15 mouse cellular contexts compared by ENCODE assay signal in the genomic region with DNA sequence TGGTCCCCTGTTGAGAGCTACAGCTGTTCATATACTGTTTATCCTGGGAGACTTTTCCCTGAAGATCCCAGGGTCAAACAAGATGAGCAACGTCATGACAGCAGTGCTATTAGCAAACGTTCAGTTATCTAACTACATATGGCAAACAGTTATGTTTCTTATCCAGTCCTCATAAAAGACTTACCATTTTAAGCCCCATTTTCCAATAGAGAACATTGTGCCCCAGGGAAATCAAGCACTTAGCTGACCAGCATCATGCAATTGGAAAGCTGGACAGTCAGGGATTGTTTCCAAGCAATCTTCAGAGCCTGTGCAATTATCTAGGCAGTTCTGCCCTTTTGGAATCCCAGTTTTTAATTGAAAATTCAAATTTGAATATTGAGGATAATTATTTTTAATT.
"Had no signal": no experiment of that assay in that cellular context is flagged by ENCODE, and none has a peak within 500 bp of the region (broad histone marks: within the 10 kb centered on the region; RNA-seq: fewer than 3 reads in every experiment).

No protein-coding gene starts in this region.

- H3K4me1 ChIP-seq: limb, embryonic 10.5 days; liver, embryonic 12.5 days; midbrain, embryonic 12.5 days; stomach, embryonic 15.5 days had no signal

- H3K9ac ChIP-seq: liver, embryonic 12.5 days; lung, embryonic 14.5 days; midbrain, embryonic 12.5 days; neural tube, embryonic 13.5 days; stomach, embryonic 15.5 days had no signal

- DNase-seq: kidney, postnatal 25 days; lung, embryonic 14.5 days; lung, postnatal 10 days; lung, postnatal 4 days; retina, postnatal 1 day; right cerebral cortex, postnatal 4 days; thymus, adult 2 months; thymus, postnatal 25 days had no signal

- H3K27me3 ChIP-seq: liver, embryonic 12.5 days; midbrain, embryonic 12.5 days; neural tube, embryonic 13.5 days; stomach, embryonic 15.5 days had no signal

- H3K9me3 ChIP-seq: limb, embryonic 10.5 days; liver, embryonic 12.5 days; midbrain, embryonic 12.5 days; neural tube, embryonic 13.5 days; stomach, embryonic 15.5 days had no signal

- H3K27ac ChIP-seq: left cerebral cortex, adult 2 months; limb, embryonic 10.5 days; liver, embryonic 12.5 days; midbrain, embryonic 12.5 days; neural tube, embryonic 13.5 days; stomach, embryonic 15.5 days had no signal

- H3K4me3 ChIP-seq: left cerebral cortex, adult 2 months; limb, embryonic 10.5 days; liver, embryonic 12.5 days; midbrain, embryonic 12.5 days; neural tube, embryonic 13.5 days; stomach, embryonic 15.5 days had no signal

- H3K4me2 ChIP-seq: liver, embryonic 12.5 days; lung, embryonic 14.5 days; midbrain, embryonic 12.5 days; neural tube, embryonic 13.5 days; stomach, embryonic 15.5 days had no signal

- H3K36me3 ChIP-seq: limb, embryonic 10.5 days; liver, embryonic 12.5 days; midbrain, embryonic 12.5 days; stomach, embryonic 15.5 days had no signal

- ATAC-seq: liver, embryonic 12.5 days; midbrain, embryonic 16.5 days had no signal
